Comparison of ENCODE assay signal across 1 mouse cellular context in the genomic region with DNA sequence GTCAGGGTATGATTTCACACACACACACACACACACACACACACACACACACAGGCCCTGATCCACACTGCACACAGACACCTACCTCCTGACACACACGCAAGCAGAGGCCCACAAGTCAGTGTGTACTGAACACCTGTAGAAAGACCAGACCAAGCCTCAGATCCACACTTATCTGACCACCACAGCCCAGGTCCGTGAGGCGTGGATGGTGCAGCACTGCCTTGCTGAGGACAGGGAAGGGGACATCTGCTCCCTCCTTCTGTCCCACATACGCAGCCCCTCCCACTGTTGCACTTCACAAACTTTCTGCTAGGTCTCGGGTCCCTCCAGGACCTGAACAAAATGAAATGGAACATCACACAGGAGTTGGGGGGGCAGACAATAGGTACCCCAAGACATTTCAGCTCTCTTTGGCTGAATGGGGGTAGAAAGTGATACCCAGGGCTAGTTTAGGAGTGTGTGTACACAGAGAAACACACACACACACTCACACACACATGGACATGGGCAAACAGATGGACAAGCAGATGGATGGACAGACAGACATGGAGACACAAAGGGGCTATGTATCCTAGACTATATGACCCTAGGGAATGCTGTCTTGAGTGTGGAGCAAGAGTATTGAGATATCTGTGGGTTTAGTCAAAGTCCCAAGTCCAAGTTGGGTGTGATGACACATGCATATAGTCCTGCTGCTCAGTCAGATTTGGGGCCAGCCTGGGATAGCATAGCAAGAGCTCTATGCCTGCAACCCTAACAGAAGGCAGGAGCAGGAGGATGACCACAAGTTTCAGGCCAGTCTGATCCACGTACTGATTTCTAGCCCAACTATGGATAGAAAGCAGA.
TF ChIP-seq lines count a peak whose summit lies in the region.

No protein-coding gene starts in this region.

TF ChIP-seq in C2C12, 6 proteins besides CTCF, POLR2A, EP300 and RAD21 (continued from another document):
- TF ChIP-seq CEBPB (IDR thresholded peaks at IDR 0.05; ENCODE audit: low read depth) (no peak), FOSL1 (IDR thresholded peaks at IDR 0.05; ENCODE audit: insufficient read depth, low read length, poor library complexity, severe bottlenecking) (no peak)
